Mouse (Mus musculus): Measurements from ENCODE around the gene Tesmin.

Tesmin gene

GRCm38 (mm10) chr19:3392384-3392783 lies 3.7 kb downstream of the Tesmin start:
- no peak for DNase-seq (ENCODE audit: extremely low spot score, low read depth, low spot score)

DNA sequence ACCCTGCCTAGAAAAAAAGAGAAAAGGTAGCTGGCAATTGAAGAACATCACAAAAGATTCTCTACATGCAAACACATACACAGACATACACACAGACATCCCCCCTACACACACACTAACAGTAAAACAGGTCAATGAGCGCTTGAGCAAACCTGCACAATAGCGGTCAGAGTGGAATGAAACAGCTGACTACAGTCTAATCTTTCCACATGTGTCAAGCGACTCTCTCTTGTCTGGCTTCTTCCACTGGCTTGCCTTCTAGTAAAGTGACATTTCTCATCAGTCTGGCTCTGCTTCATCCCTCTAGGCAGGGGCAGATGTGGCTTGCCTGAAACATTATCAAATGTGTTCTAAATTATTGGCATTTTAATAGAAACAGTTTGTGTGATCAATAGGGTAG lies 5.6 kb downstream of the Tesmin start:
- DNase-seq (ENCODE audit: extremely low spot score, low read depth, low spot score), result no peak

DNA sequence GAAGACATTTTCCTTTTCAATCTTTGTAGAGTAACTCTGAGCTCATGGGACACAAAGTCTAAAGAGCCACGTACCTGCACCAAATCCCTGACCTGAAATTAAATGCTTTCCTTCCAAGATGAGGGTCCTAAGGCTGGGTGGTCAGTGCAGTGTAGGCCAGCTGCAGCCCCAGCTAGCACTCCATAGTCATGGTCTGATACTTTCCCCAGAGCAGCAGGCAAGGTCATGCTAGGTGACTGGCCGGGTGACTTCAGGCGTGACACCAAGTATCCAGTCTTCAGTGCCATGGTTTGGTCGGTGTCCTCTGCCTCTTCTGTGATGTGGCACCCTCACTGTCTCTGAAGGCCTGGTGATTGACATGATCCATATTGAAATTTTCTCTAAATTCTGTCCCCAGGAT lies 11.4 kb downstream of the Tesmin start:
- no peak for DNase-seq (ENCODE audit: extremely low spot score, low read depth, low spot score)

- DNase-seq (ENCODE audit: extremely low spot score, low read depth, low spot score), result no peak
Measured at GRCm38 (mm10) chr19:3401504-3401903, 12.8 kb downstream of the Tesmin start.

DNA sequence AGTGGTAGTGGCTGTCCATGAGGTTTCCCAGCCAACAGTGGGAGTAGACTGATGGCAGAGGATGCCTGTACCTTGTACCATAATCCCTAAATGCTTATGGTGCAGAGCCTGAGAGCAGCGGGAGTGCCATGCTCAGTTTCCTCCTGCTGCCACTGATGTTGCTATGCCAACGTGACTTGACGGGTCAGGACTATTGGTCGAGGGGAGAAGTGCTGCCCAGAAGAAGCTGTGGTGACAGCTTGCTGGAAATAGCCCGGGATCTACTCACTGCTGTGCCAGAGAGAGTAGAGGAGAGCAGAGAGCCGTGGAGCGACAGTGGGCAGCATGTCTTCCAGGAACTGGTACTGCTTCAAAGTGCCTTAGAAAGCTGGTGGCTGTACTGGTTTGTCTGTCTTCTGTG lies 13.3 kb downstream of the Tesmin start:
- no peak for DNase-seq (ENCODE audit: extremely low spot score, low read depth, low spot score)

DNA sequence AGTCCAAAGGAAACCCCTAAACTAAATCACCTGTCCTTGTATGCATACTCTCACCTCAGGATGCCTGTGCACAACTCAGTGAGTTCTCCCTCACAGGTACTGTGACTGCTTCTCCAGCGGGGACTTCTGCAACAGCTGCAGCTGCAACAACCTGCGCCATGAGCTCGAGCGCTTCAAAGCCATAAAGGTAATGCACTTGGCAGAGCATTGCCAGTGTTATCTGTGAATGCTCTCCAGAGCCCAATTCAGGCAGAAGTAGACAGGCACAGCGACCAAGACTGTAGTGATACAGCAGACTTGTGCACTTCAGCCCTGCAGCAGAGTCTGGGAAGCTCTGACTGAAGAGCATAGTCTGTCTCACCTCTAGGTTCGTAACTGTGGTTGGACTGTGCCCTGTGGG lies 13.7 kb downstream of the Tesmin start:
- DNase-seq (ENCODE audit: extremely low spot score, low read depth, low spot score), result no peak

- DNase-seq (ENCODE audit: extremely low spot score, low read depth, low spot score), result no peak
Measured at GRCm38 (mm10) chr19:3404030-3404429, 15.4 kb downstream of the Tesmin start.

DNA sequence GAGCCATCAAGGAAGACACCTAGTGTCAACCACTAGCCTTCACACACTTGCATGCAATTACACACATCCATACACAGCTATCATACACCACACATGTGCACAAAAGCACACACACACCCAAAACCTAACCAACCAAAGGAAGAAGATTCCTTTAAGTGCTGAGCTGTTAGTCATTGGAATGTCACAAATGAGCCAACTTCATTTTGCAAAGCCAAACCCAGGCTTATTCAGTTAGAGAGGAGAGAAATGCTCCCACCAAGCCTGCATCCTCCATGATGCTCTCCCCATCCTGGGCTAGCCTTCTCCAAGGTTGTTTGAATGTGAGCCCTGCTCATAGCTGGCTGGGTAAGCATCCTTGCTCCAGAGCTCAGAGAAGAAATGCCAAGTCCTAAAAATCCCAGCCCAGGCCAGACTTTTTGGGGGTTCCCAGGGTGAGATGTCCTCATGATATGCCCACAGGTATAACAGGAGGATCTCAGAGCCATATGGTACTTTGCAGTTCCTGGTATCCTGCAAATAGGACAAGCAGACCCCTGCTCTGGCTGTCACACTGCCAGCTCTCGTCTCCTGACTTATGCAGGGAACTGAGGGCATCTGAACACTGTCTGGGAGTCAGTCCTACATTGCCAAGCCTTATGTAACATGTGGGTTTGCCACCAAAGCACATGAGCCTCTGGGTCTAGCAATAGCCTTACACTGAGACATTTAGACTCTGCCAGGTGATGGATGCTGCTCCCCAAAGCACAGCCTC lies 17.0 kb downstream of the Tesmin start:
- no peak for DNase-seq (ENCODE audit: extremely low spot score, low read depth, low spot score)

- DNase-seq (ENCODE audit: extremely low spot score, low read depth, low spot score), result no peak
Measured at GRCm38 (mm10) chr19:3414268-3414733, 25.6 kb downstream of the Tesmin start, which contains the start of gene Gal. Gene Gal, minus strand, starts transcription at chr19:3414544.

GRCm38 (mm10) chr19:3419251-3419650 lies 30.6 kb downstream of the Tesmin start:
- DNase-seq (ENCODE audit: extremely low spot score, low read depth, low spot score), result no peak

DNA sequence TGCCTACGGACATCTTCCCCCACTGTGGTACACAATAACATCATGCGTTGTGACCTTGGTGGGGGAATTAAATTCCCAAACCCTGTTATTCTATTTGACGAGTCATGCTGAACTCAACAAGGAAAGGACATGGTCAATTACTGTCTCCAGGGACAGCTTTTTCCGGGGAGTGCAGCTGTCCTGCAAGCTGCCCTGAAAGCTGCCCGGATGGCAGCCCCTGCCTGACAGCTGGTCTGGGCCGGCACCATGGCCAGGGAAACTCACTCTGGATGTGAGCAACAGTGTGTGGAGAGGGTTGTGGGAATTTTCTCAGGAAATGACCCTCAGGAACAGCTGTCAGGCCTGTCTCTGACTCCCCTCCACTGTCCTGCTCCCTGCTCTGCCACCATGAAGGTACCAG lies 33.8 kb downstream of the Tesmin start:
- no peak for DNase-seq (ENCODE audit: extremely low spot score, low read depth, low spot score)

GRCm38 (mm10) chr19:3422981-3423380 lies 34.3 kb downstream of the Tesmin start:
- no peak for DNase-seq (ENCODE audit: extremely low spot score, low read depth, low spot score)

DNA sequence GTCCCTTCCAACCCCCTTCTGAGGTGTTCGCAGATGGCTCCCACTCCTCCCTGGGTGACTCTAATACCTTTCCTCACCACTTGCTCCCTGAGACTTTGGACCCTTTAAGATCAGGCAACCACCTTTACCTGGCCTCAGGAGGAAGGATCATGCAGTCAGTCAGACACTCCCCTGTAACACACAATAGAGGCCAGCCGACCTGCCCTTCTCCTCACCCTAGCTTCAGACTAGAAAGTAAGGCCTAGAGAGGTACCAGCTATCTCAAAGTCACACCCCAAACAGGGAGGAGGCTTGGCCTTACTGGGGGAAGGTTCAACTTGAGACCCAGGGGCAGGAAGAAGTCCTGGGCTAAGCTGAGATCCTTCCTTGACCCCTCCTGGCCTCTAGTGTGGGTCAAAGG lies 35.6 kb downstream of the Tesmin start:
- no peak for DNase-seq (ENCODE audit: extremely low spot score, low read depth, low spot score)

DNA sequence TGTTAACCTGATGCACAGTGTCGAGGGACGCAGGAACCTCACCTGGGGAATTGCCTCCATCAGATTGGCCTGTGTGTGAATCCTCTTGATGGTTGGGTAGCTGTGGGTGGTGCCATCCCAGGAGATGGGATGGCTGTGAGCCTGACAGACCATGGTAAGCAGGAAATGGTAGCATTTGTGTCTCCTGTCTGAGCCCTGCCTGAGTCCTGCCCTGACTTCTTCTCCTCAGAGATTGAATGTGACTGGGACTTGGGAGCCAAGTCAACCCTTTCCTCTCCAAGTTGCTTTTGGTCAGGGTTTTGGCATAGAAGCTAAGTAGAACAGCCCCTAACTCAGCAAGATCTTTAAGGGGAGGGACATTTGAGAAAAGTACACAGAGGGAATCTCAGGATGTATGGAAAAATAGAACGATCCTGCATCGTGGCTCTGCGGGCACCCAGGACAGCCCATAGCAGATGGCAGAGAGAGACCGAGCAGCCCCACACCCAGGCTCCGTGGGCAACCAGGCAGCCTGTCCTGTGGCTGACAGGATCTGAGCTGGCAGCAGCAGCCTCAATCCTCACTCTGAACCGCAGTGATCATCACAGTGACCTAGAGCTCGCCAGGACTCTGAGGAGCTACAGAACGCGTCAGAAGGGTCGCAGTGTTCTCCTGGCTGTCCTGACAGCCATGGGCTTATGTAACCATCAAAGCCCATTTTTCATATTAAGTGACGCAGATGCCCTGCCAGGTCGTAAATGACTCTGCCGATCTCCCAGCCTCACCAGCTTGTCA lies 39.6 kb downstream of the Tesmin start:
- no peak for DNase-seq (ENCODE audit: extremely low spot score, low read depth, low spot score)

DNA sequence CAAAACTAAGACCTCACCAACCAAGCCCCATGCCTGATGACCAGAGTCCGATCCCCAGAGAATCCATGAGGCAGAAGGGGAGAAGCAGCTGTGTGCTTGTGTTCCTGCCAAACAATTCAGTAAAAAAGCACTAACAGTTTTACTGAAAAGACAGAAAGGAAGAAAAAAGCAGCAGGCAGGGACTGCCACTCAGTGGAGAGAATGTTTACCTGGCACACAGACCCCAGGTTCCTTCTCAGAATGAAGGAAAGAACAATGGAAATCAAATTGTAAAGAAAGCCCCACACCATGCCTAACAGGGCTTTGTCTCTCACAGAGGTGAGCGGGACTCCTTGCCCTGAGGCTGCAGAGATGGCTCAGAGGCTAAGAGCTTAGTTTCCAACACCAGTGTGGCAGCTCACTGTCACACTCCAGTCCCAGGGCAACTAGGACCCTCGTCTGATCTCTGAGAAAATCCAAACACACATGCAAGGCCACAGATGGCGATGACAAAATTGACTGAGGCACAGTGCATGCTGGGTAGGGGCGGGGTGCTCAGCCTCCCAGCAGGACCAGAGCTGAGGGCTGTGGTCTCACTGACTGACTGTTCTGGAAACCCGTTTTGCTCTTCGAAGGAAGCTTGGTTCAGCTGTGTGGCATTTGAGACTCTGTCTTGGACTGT lies 40.6 kb downstream of the Tesmin start:
- DNase-seq (ENCODE audit: extremely low spot score, low read depth, low spot score), result no peak

- DNase-seq (ENCODE audit: extremely low spot score, low read depth, low spot score), result no peak
Measured at GRCm38 (mm10) chr19:3431066-3431465, 42.4 kb downstream of the Tesmin start.

GRCm38 (mm10) chr19:3431969-3432368 lies 43.3 kb downstream of the Tesmin start:
- DNase-seq (ENCODE audit: extremely low spot score, low read depth, low spot score), result no peak

GRCm38 (mm10) chr19:3434124-3434523 lies 45.5 kb downstream of the Tesmin start:
- DNase-seq (ENCODE audit: extremely low spot score, low read depth, low spot score), result no peak

GRCm38 (mm10) chr19:3434641-3435040 lies 46.0 kb downstream of the Tesmin start:
- no peak for DNase-seq (ENCODE audit: extremely low spot score, low read depth, low spot score)

- DNase-seq (ENCODE audit: extremely low spot score, low read depth, low spot score), result no peak
Measured at GRCm38 (mm10) chr19:3435824-3436223, 47.2 kb downstream of the Tesmin start.

DNA sequence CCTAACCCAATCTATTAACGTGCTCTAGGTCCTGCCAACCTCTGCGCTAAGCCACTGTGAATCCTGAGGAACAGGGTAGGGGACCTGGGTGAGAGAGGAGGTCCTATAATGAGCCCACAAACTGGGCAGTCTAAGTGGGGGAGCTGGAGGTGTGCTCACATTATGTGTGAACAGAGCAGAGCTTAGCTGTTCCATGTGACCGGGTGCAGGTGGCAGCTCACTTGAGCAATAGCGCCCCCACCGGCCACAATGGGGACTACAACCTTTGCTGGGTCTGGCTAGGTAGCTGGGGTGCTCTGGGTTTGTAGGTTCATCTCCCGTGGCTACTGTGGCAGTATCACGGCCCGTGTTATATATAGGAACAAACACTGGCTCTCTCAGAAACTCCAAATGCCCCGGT lies 48.2 kb downstream of the Tesmin start:
- no peak for DNase-seq (ENCODE audit: extremely low spot score, low read depth, low spot score)

- DNase-seq (ENCODE audit: extremely low spot score, low read depth, low spot score), result no peak
Measured at GRCm38 (mm10) chr19:3437980-3438379, 49.3 kb downstream of the Tesmin start.

Measured in hindlimb bud, embryonic 11.5 days (tissue).